Mouse (Mus musculus): ENCODE measurements around the gene Maats1. TPM values are rescaled to one million over a fixed set of nuclear protein-coding genes. Genes with fewer than 3 reads are reported as not detected.
"Not testable (repeated sequence)": the region's sequence is repeated elsewhere in the genome, so short reads cannot be mapped to it uniquely, and the experiment has no call there.

Maats1 gene
- polyA plus RNA-seq, 1 experiment from 2014 or later, result not detected

- H3K9me3 ChIP-seq (replicated peaks), result no peaks in the 10 kb centered on the region
- DNase-seq (ENCODE audit: low spot score), result no peak
- H3K27ac ChIP-seq, result no peak overlapping the region
- 0 out of 2 replicates have a peak, but pooled peaks cover 4% of the 10 kb centered on the region for H3K4me1 ChIP-seq
- H3K36me3 ChIP-seq, result peaks cover 41% of the 10 kb centered on the region
- H3K27me3 ChIP-seq (ENCODE audit: low read depth, poor library complexity, severe bottlenecking), result no peaks in the 10 kb centered on the region
- H3K4me3 ChIP-seq, result no peak overlapping the region
These were observed 10.9 kb upstream of the Maats1 start for GRCm38 (mm10) chr16:38352851-38353250.

- H3K27ac ChIP-seq, result no peak overlapping the region
- H3K27me3 ChIP-seq (ENCODE audit: low read depth, poor library complexity, severe bottlenecking), result no peaks in the 10 kb centered on the region
- H3K4me1 ChIP-seq, result peaks cover 10% of the 10 kb centered on the region
- no peak for DNase-seq (ENCODE audit: low spot score)
- no peak overlapping the region for H3K4me3 ChIP-seq
- H3K9me3 ChIP-seq (replicated peaks), result no peaks in the 10 kb centered on the region
- WGBS, result 91% methylated on average over 7 of the region's 7 CpGs
- H3K36me3 ChIP-seq, result peaks cover 41% of the 10 kb centered on the region
These were observed 10.1 kb upstream of the Maats1 start for GRCm38 (mm10) chr16:38352031-38352430.

- no peak overlapping the region for H3K27ac ChIP-seq
- no peaks in the 10 kb centered on the region for H3K27me3 ChIP-seq (ENCODE audit: low read depth, poor library complexity, severe bottlenecking)
- peaks cover 41% of the 10 kb centered on the region for H3K36me3 ChIP-seq
- no peak for DNase-seq (ENCODE audit: low spot score)
- H3K4me1 ChIP-seq, result peaks cover 13% of the 10 kb centered on the region
- no peak overlapping the region for H3K4me3 ChIP-seq
- no peaks in the 10 kb centered on the region for H3K9me3 ChIP-seq (replicated peaks)
- 77% methylated on average over 6 of the region's 6 CpGs for WGBS
These were observed 9.0 kb upstream of the Maats1 start for GRCm38 (mm10) chr16:38350939-38351338.

- DNase-seq (ENCODE audit: low spot score), result no peak
- Histone ChIP-seq H3K4me3 (no peak overlapping the region), H3K27ac (no peak overlapping the region), H3K9me3 (replicated peaks) (no peaks in the 10 kb centered on the region), H3K27me3 (ENCODE audit: low read depth, poor library complexity, severe bottlenecking) (no peaks in the 10 kb centered on the region), H3K36me3 (peaks cover 41% of the 10 kb centered on the region), H3K4me1 (peaks cover 13% of the 10 kb centered on the region)
- WGBS, result 79% methylated on average over 7 of the region's 7 CpGs
These were observed 8.5 kb upstream of the Maats1 start for GRCm38 (mm10) chr16:38350361-38350855.

GRCm38 (mm10) chr16:38349881-38350280 lies 7.9 kb upstream of the Maats1 start:
- DNase-seq (ENCODE audit: low spot score), result no peak
- Histone ChIP-seq H3K4me3 (no peak overlapping the region), H3K27ac (no peak overlapping the region), H3K36me3 (peaks cover 41% of the 10 kb centered on the region), H3K4me1 (peaks cover 13% of the 10 kb centered on the region), H3K9me3 (replicated peaks) (no peaks in the 10 kb centered on the region), H3K27me3 (ENCODE audit: low read depth, poor library complexity, severe bottlenecking) (no peaks in the 10 kb centered on the region)
- WGBS, result 91% methylated on average over 2 of the region's 2 CpGs

GRCm38 (mm10) chr16:38348217-38348761 lies 6.3 kb upstream of the Maats1 start:
- Histone ChIP-seq H3K4me3 (no peak overlapping the region), H3K27ac (no peak overlapping the region), H3K9me3 (replicated peaks) (no peaks in the 10 kb centered on the region), H3K36me3 (peaks cover 33% of the 10 kb centered on the region), H3K27me3 (ENCODE audit: low read depth, poor library complexity, severe bottlenecking) (no peaks in the 10 kb centered on the region), H3K4me1 (peaks cover 13% of the 10 kb centered on the region)
- WGBS, result 92% methylated on average over 9 of the region's 9 CpGs
- no peak for DNase-seq (ENCODE audit: low spot score)

- peaks cover 33% of the 10 kb centered on the region for H3K36me3 ChIP-seq
- no peaks in the 10 kb centered on the region for H3K9me3 ChIP-seq (replicated peaks)
- peak overlapping the region; percentile 93 for H3K4me3 ChIP-seq
- DNase-seq (ENCODE audit: low spot score), result no peak
- H3K4me1 ChIP-seq, result peaks cover 13% of the 10 kb centered on the region
- no peaks in the 10 kb centered on the region for H3K27me3 ChIP-seq (ENCODE audit: low read depth, poor library complexity, severe bottlenecking)
- 67% methylated on average over 6 of the region's 6 CpGs for WGBS
- H3K27ac ChIP-seq, result peak overlapping the region; percentile 92; the same call in 1 of the 2 replicates
These were observed 5.6 kb upstream of the Maats1 start for GRCm38 (mm10) chr16:38347588-38347987.

GRCm38 (mm10) chr16:38346529-38347325 lies 4.8 kb upstream of the Maats1 start, which contains the start of the genes Cox17 and Gm21987:
Cox17 (plus strand) TSS chr16:38346991.
Gm21987 (plus strand) TSS chr16:38347040.
- Histone ChIP-seq H3K36me3 (peaks cover 26% of the 10 kb centered on the region), H3K27me3 (ENCODE audit: low read depth, poor library complexity, severe bottlenecking) (no peaks in the 10 kb centered on the region), H3K9me3 (replicated peaks) (no peaks in the 10 kb centered on the region), H3K4me3 (peak within 1 kb of the TSS; percentile 93), H3K4me1 (peaks cover 17% of the 10 kb centered on the region), H3K27ac (peak within 1 kb of the TSS; percentile 92)
- WGBS, result 2% methylated on average over 35 of the region's 35 CpGs
- peak; percentile 91 for DNase-seq (ENCODE audit: low spot score)

GRCm38 (mm10) chr16:38344941-38345725 lies 3.2 kb upstream of the Maats1 start:
- 81% methylated on average over 3 of the region's 3 CpGs for WGBS
- Histone ChIP-seq H3K4me1 (peaks cover 22% of the 10 kb centered on the region), H3K9me3 (replicated peaks) (no peaks in the 10 kb centered on the region), H3K27me3 (ENCODE audit: low read depth, poor library complexity, severe bottlenecking) (no peaks in the 10 kb centered on the region), H3K36me3 (peaks cover 10% of the 10 kb centered on the region), H3K4me3 (no peak overlapping the region), H3K27ac (no peak overlapping the region)
- no peak for DNase-seq (ENCODE audit: low spot score)

- H3K27ac ChIP-seq; H3K36me3 ChIP-seq; H3K9me3 ChIP-seq (replicated peaks); DNase-seq (ENCODE audit: low spot score); H3K4me1 ChIP-seq; H3K27me3 ChIP-seq (ENCODE audit: low read depth, poor library complexity, severe bottlenecking); H3K4me3 ChIP-seq: not testable (repeated sequence)
- whole genome bisulfite sequencing, result 89% methylated on average over 4 of the region's 4 CpGs
These were observed 3.9 kb downstream of the Maats1 start for GRCm38 (mm10) chr16:38338077-38338476.

- DNase-seq (ENCODE audit: low spot score), result no peak
- Histone ChIP-seq H3K27ac (no peak overlapping the region), H3K9me3 (replicated peaks) (no peaks in the 10 kb centered on the region), H3K27me3 (ENCODE audit: low read depth, poor library complexity, severe bottlenecking) (no peaks in the 10 kb centered on the region), H3K4me3 (no peak overlapping the region), H3K4me1 (no peaks in the 10 kb centered on the region), H3K36me3 (no peaks in the 10 kb centered on the region)
- 26% methylated on average over 6 of the region's 6 CpGs for WGBS
These were observed 7.5 kb downstream of the Maats1 start for GRCm38 (mm10) chr16:38334431-38334830.

GRCm38 (mm10) chr16:38329340-38329739 lies 12.6 kb downstream of the Maats1 start:
- H3K4me3 ChIP-seq, result no peak overlapping the region
- 85% methylated on average over 3 of the region's 3 CpGs for WGBS
- H3K36me3 ChIP-seq, result no peaks in the 10 kb centered on the region
- H3K9me3 ChIP-seq (replicated peaks), result no peaks in the 10 kb centered on the region
- H3K4me1 ChIP-seq, result no peaks in the 10 kb centered on the region
- H3K27ac ChIP-seq, result no peak overlapping the region
- H3K27me3 ChIP-seq (ENCODE audit: low read depth, poor library complexity, severe bottlenecking), result no peaks in the 10 kb centered on the region
- DNase-seq (ENCODE audit: low spot score), result no peak
